Mouse (Mus musculus) MEL (cell line): ENCODE data around the gene Zfp385b. TPM values are rescaled to one million over a fixed set of nuclear protein-coding genes. Genes with fewer than 3 reads are reported as not detected.

Source experiments
- DNase-seq: peaks from one replicate; pipeline ENCODE4 v3.0.0; 2011; ENCODE audit warnings: low read depth, low spot score
- H3K27ac ChIP-seq: 2 replicates; pipeline ENCODE4 v1.5.1; 2012; ENCODE audit warnings: low read depth, mild to moderate bottlenecking, control low read depth, low read length, moderate library complexity; ENCODE audit not compliant: control insufficient read depth
- H3K27me3 ChIP-seq, 2 experiments: fragments of 150-350 bp in 1 of 2; sonication (generic) in 1 of 2; 2 replicates each; pipeline ENCODE4 v1.6.1; 2012; ENCODE audit warnings: low read length in 2 of 2, mild to moderate bottlenecking in 2 of 2, improper control_type of control experiment in 1 of 2, moderate library complexity in 1 of 2; ENCODE audit not compliant: insufficient read depth in 2 of 2, control insufficient read depth in 1 of 2
- H3K36me3 ChIP-seq, 2 experiments: 2 replicates each; pipeline ENCODE4 v1.6.1; 2012 to 2014; ENCODE audit warnings: low read length in 2 of 2, improper control_type of control experiment in 1 of 2, inconsistent platforms in 1 of 2, mild to moderate bottlenecking in 1 of 2; ENCODE audit not compliant: insufficient read depth in 2 of 2, control insufficient read depth in 1 of 2
- H3K4me1 ChIP-seq, 2 experiments: fragments of 150-350 bp in 1 of 2; sonication (generic) in 1 of 2; 2 replicates each; pipeline ENCODE4 v1.6.1; 2012; ENCODE audit warnings: low read length in 2 of 2, improper control_type of control experiment in 1 of 2, mild to moderate bottlenecking in 1 of 2; ENCODE audit not compliant: insufficient read depth in 2 of 2, control insufficient read depth in 1 of 2
- H3K4me3 ChIP-seq, 2 experiments: fragments of 150-350 bp in 1 of 2; sonication (generic) in 1 of 2; 2 replicates each; pipeline ENCODE4 v1.5.1; 2012; ENCODE audit warnings: low read depth in 2 of 2, low read length in 2 of 2, mild to moderate bottlenecking in 2 of 2, moderate library complexity in 2 of 2, control low read depth in 1 of 2, improper control_type of control experiment in 1 of 2; ENCODE audit not compliant: control insufficient read depth in 1 of 2, insufficient read depth in 1 of 2
- H3K79me2 ChIP-seq: 2 replicates; pipeline ENCODE4 v1.6.1; 2012; ENCODE audit warnings: mild to moderate bottlenecking, low read length, moderate library complexity; ENCODE audit not compliant: control insufficient read depth, poor library complexity, insufficient read depth
- H3K9ac ChIP-seq: 2 replicates; pipeline ENCODE4 v1.6.1; 2012; ENCODE audit warnings: low read depth, mild to moderate bottlenecking, control low read depth, low read length, moderate library complexity; ENCODE audit not compliant: control insufficient read depth, poor library complexity, severe bottlenecking
- H3K9me3 ChIP-seq: fragments of 150-350 bp; sonication (generic); replicated peaks from 2 replicates; pipeline ENCODE4 v1.6.1; 2012; ENCODE audit warnings: mild to moderate bottlenecking, low read length, improper control_type of control experiment, moderate library complexity; ENCODE audit not compliant: insufficient read depth
- CHD2 ChIP-seq: IDR thresholded peaks from 2 replicates; pipeline ENCODE4 v1.6.1; 2011; ENCODE audit warnings: low read length, improper control_type of control experiment
- ELF1 ChIP-seq: IDR thresholded peaks from 2 replicates; pipeline ENCODE4 v1.6.1; 2014; ENCODE audit warnings: low read depth, mild to moderate bottlenecking, inconsistent platforms, low read length, improper control_type of control experiment, moderate library complexity
- GATA1 ChIP-seq: IDR thresholded peaks from 2 replicates; pipeline ENCODE4 v1.6.1; 2011; ENCODE audit warnings: low read depth, low read length, improper control_type of control experiment
- MAFK ChIP-seq: IDR thresholded peaks from 2 replicates; pipeline ENCODE4 v1.6.1; 2011; ENCODE audit warnings: low read depth, mild to moderate bottlenecking, low read length, improper control_type of control experiment, borderline replicate concordance
- MAZ ChIP-seq: IDR thresholded peaks from 2 replicates; pipeline ENCODE4 v1.6.1; 2012; ENCODE audit warnings: low read depth, mild to moderate bottlenecking, inconsistent platforms, low read length, improper control_type of control experiment
- MEF2A ChIP-seq: IDR thresholded peaks from 2 replicates; pipeline ENCODE4 v1.6.1; 2014; ENCODE audit warnings: low read depth, mild to moderate bottlenecking, inconsistent platforms, low read length, improper control_type of control experiment; ENCODE audit not compliant: poor library complexity, insufficient replicate concordance, severe bottlenecking; ENCODE audit errors: extremely low read depth
- MXI1 ChIP-seq: IDR thresholded peaks from 2 replicates; pipeline ENCODE4 v1.6.1; 2011; ENCODE audit warnings: mild to moderate bottlenecking, low read depth, low read length, improper control_type of control experiment
- MYC ChIP-seq: IDR thresholded peaks from 2 replicates; pipeline ENCODE4 v1.6.1; 2011; ENCODE audit warnings: low read depth, mild to moderate bottlenecking, low read length, improper control_type of control experiment, moderate library complexity
- NRF1 ChIP-seq: IDR thresholded peaks from 2 replicates; pipeline ENCODE4 v1.6.1; 2014; ENCODE audit warnings: low read depth, mild to moderate bottlenecking, inconsistent platforms, low read length, improper control_type of control experiment, moderate library complexity; ENCODE audit not compliant: poor library complexity, insufficient read depth, severe bottlenecking
- POLR2A ChIP-seq, 2 experiments: IDR thresholded peaks; 2 replicates each; pipeline ENCODE4 v1.6.1; 2011 to 2012; ENCODE audit warnings: low read length in 2 of 2, mild to moderate bottlenecking in 2 of 2, control low read depth in 1 of 2, improper control_type of control experiment in 1 of 2, low read depth in 1 of 2, moderate library complexity in 1 of 2; ENCODE audit not compliant: control insufficient read depth in 1 of 2, insufficient read depth in 1 of 2, poor library complexity in 1 of 2
- POLR2AphosphoS5 ChIP-seq: IDR thresholded peaks from 2 replicates; pipeline ENCODE4 v1.6.1; 2012; ENCODE audit warnings: low read depth, borderline replicate concordance, mild to moderate bottlenecking, inconsistent platforms, low read length, moderate library complexity, mixed read lengths
- SIN3A ChIP-seq: IDR thresholded peaks from 2 replicates; pipeline ENCODE4 v1.6.1; 2012; ENCODE audit warnings: low read length, improper control_type of control experiment, inconsistent platforms
- SMC3 ChIP-seq: IDR thresholded peaks from 2 replicates; pipeline ENCODE4 v1.6.1; 2011; ENCODE audit warnings: low read depth, low read length, improper control_type of control experiment
- TCF12 ChIP-seq: IDR thresholded peaks from 2 replicates; pipeline ENCODE4 v1.6.1; 2014; ENCODE audit warnings: low read depth, mild to moderate bottlenecking, inconsistent platforms, low read length, improper control_type of control experiment, moderate library complexity
- UBTF ChIP-seq: IDR thresholded peaks from 2 replicates; pipeline ENCODE4 v1.6.1; 2012; ENCODE audit warnings: low read depth, mild to moderate bottlenecking, inconsistent platforms, low read length, improper control_type of control experiment, moderate library complexity, borderline replicate concordance; ENCODE audit not compliant: insufficient read depth
- USF2 ChIP-seq, 2 experiments: IDR thresholded peaks; 2 replicates each; pipeline ENCODE4 v1.6.1; 2011 to 2012; ENCODE audit warnings: improper control_type of control experiment in 2 of 2, low read length in 2 of 2, borderline replicate concordance in 1 of 2, inconsistent platforms in 1 of 2, low read depth in 1 of 2, mild to moderate bottlenecking in 1 of 2; ENCODE audit not compliant: insufficient read depth in 1 of 2
- ZC3H11A ChIP-seq: IDR thresholded peaks from 2 replicates; pipeline ENCODE4 v1.6.1; 2012; ENCODE audit warnings: low read depth, mild to moderate bottlenecking, inconsistent platforms, low read length, improper control_type of control experiment
- ZNF384 ChIP-seq: IDR thresholded peaks from 2 replicates; pipeline ENCODE4 v1.6.1; 2012; ENCODE audit warnings: low read depth, mild to moderate bottlenecking, inconsistent platforms, low read length, improper control_type of control experiment
- polyA plus RNA-seq, 2 experiments: library from polyadenylated mRNA; stranded (reverse) in 1 of 2; unstranded in 1 of 2; fragments of >175 nt in 1 of 2; fragments of >200 nt in 1 of 2; gene quantifications; 2 replicates each; pipeline versions ENCODE4 v1.2.1 to v1.2.4; 2012; ENCODE audit warnings: low replicate concordance in 2 of 2, low read depth in 1 of 2; ENCODE audit not compliant: insufficient read length in 2 of 2, insufficient read depth in 1 of 2, missing spikeins in 1 of 2
- total RNA-seq: library from RNA; depleted of rRNA; stranded (reverse); fragments of 300-350 nt; gene quantifications from 2 replicates; pipeline ENCODE4 v1.2.3, GENCODE M21; 2012

Zfp385b gene
- total and polyA plus RNA-seq, 3 experiments = not detected

GRCm38 (mm10) chr2:77815775-77816412 lies 3.5 kb downstream of the Zfp385b start:
- Histone ChIP-seq H3K79me2 (no peaks in the 10 kb centered on the region), H3K4me1 (no peaks in the 10 kb centered on the region), H3K9me3 (no peaks in the 10 kb centered on the region), H3K27ac (no peak overlapping the region), H3K9ac (no peak overlapping the region), H3K4me3 (no peak overlapping the region), H3K27me3 (no peaks in the 10 kb centered on the region), H3K36me3 (no peaks in the 10 kb centered on the region)
- TF ChIP-seq GATA1 (no peak), POLR2A (IDR thresholded peaks at IDR 0.05; ENCODE audit: control insufficient read depth in 1 of 2, insufficient read depth in 1 of 2, low read depth in 1 of 2, low read length in 2 of 2, poor library complexity in 1 of 2) (no peak), SIN3A (no peak), ZNF384 (no peak), MYC (no peak), NRF1 (no peak), CHD2 (no peak), TCF12 (no peak), POLR2AphosphoS5 (no peak), MEF2A (no peak), UBTF (no peak), USF2 (IDR thresholded peaks at IDR 0.05; ENCODE audit: borderline replicate concordance in 1 of 2, insufficient read depth in 1 of 2, low read depth in 1 of 2, low read length in 2 of 2) (no peak), SMC3 (no peak), MXI1 (no peak), ZC3H11A (no peak), ELF1 (no peak), MAFK (no peak), MAZ (no peak)
- DNase-seq = no peak

GRCm38 (mm10) chr2:77814896-77815295 lies 4.5 kb downstream of the Zfp385b start:
- H3K4me3 ChIP-seq = no peak overlapping the region
- TF ChIP-seq USF2 (IDR thresholded peaks at IDR 0.05; ENCODE audit: borderline replicate concordance in 1 of 2, insufficient read depth in 1 of 2, low read depth in 1 of 2, low read length in 2 of 2) (no peak), POLR2A (IDR thresholded peaks at IDR 0.05; ENCODE audit: control insufficient read depth in 1 of 2, insufficient read depth in 1 of 2, low read depth in 1 of 2, low read length in 2 of 2, poor library complexity in 1 of 2) (no peak)
- TF ChIP-seq, all 39 proteins: peak for 0
- Histone ChIP-seq H3K27ac (no peak overlapping the region), H3K36me3 (no peaks in the 10 kb centered on the region), H3K27me3 (no peaks in the 10 kb centered on the region), H3K4me1 (no peaks in the 10 kb centered on the region), H3K9me3 (no peaks in the 10 kb centered on the region), H3K79me2 (no peaks in the 10 kb centered on the region), H3K9ac (no peak overlapping the region)
- DNase-seq = no peak
